Mouse (Mus musculus) adrenal gland (tissue): Measurements from ENCODE around the gene Tprg.

Source experiments
- intact Hi-C: fragments of 180-260 bp; cut with DNase I; formaldehyde crosslinking; loops from one replicate; pipeline ENCODE4 v1.15.1; 2025
- long read RNA-seq, 2 experiments: library from polyadenylated mRNA; unstranded; transcript quantifications; one replicate each; pipeline ENCODE4 v2.0.0; 2020; ENCODE audit warnings: borderline replicate concordance in 1 of 2; ENCODE audit not compliant: insufficient replicate concordance in 1 of 2

The Tprg gene
- long read RNA-seq, experiment 1, partial matches to known transcripts: 0 of 1 reads
- long read RNA-seq, experiment 1, other reads (novel, unspliced or antisense): 1 of 1 reads
- long read RNA-seq, experiment 2: 0 reads

DNA sequence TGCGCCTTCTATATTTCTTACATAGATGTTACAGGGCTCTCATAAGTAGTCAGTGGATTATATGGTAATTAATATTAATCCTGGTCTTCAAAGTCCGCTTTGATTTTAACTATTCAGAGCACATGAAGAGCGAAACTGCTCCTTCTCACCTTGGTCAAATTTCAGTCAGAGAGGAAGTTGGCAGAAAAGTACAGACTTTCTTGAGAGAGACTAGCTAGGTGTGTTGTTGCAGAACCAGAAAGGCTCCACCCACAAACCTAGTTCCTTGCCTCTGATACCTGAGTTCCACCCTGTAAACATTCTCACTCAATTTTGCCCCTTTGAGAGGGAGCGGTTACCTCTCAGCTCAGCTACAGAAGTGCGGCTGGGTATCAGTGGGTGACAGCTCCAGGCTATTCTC lies at the start of gene Tprg:
TSS of gene Tprg (plus strand) at position 301 of the 400 bp plus-strand sequence.
- intact Hi-C loops: no loop called here

DNA sequence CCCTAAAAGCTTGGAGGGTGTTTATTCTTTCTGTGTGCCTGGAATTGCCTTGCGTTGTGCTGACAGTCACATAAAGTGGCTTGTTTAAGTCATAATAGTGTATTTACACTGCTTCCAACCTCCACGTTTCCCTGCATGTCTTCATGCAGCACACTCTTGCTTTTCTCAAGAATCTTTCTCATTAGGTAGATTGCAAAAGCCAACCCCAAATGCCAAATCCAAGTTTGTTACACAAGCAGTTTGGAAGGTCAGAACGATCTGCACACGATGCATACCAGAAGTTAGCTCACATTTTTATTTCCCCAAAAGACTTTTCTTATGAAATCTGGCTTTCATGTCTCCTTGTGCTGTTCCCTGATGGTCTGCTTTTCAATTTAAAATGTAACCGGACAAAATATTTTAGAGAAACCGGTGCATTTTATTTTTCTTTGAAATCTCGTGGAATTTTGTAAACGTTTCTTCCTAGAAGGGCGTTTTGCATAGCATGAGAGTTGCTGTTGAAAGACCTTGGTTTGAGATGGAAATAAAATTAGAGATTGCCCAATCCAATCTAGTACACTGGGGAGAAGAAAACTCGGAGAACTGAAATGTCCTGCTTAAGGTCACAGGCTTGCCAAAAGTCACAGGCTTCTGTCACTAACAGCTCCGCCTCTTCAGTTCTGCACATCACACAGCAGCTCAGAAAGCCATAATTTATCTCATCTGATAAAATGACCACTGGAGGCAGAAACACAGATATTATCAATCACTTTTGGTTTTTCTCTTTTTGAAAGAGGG lies 48.2 kb upstream of the Tprg start:
- intact Hi-C loops: no loop called here

DNA sequence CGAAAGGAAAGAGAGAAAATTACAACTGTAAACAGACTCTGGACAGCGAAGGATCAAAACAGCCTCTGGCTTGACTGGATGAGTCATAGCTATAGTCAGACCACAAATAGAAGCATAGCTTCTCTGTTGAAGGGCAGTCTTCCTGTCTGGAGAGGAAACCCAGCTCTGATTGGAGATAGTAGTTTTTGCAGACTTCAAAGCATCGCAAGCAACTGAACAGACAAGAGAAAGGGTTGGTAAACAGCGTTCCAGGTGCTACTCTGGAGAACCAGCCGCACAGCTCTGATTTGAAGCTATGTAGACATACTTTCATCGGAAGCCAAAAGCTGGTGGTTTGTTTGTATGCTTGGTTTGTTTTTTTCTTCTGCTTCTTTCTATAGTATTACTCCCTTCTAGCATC lies 37.7 kb upstream of the Tprg start:
- intact Hi-C loops: no loop called here

DNA sequence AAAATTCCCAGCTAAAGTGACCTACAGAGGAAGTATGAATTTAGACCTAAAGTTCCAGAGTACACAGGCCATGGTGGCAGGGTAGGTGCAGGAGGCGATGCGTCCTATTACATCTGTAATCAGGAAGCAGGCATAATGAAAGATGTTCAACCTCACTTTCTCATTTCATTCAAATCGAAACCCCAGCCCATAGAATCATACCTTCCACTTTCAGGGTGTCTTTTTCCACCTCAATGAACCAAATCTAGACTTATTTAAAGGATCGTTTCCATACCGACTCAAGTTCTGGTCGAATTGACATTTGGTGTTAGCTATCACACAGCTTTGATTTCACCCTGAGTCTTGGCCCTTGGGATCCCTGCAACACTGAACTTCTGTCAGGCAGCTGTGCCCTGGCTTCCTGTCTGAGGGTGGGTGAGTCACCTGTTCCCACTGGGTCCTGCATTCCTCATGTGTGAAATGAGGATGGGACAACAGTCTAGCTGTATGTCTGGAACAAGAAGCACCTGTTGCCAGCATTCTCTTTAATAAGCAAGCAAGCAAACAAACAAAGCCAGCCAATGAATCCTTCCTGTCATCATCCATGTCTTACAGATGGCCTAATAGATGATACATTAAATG lies 36.4 kb upstream of the Tprg start:
- intact Hi-C loops: no loop called here

DNA sequence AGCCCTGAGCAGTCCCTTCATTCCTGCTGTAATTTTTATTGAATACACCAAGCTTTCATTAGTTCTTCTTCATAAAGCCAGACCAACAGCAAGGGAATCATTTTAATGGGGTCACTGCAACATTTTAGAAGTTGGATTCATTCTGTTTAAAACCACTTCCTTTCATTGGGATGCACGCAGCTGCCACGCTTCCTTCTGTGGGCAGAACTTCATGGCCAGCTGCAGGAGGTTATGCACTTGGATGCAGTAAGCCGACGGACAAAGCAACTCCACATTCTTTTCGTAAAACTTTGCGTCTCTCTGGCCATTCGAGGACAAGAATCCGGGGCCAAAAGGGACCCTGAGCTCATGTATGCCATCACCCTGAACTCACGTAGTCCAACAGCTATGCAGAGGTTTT lies 35.5 kb upstream of the Tprg start:
- intact Hi-C loops: no loop called here

DNA sequence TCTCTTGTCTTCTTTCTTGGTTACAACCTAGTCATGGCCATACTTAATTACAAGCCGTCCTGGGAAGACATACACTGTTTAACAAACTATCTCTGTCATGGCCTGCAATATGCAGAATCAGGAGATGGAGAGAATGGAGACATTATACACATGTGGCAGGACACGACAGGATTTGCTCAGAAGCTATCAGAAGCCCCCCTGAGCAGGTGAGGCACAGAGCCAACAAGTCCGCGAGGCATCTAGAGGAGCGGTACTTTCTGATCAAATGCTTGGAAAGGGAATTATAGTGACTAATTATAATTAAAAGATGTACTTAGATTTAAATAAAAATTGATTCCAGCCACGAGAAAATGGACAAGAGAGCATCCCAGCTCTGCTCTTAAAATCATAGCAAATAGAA lies 32.0 kb upstream of the Tprg start:
- intact Hi-C loops: no loop called here

DNA sequence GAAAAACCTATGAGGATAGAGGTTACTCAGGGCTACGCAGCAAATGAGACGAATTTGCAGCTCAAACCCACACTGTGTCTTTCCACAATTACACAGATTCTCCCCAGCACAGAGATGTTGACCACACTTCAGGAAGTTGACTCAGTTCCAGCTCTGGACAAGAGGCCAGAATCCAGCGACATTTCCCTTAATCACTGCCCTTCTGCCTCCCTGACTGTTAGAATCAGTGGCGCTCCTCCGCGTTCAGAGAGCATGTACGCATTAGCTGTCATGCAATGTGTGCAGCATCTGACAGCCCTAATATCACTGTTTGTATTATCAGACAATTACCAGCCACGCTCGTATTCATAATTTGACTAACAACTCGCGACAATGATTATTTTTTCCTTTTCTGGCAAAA lies 31.4 kb upstream of the Tprg start:
- intact Hi-C loops: no loop called here

GRCm38 (mm10) chr16:25255603-25256260 lies 30.9 kb upstream of the Tprg start:
- intact Hi-C loops: no loop called here

GRCm38 (mm10) chr16:25262306-25262705 lies 24.3 kb upstream of the Tprg start:
- intact Hi-C loops: no loop called here

GRCm38 (mm10) chr16:25262965-25263364 lies 23.7 kb upstream of the Tprg start:
- intact Hi-C loops: loop anchor here (1.0 kb wide), 1 partner anchor 1280 kb away; no protein-coding TSS in a partner anchor

GRCm38 (mm10) chr16:25263520-25264149 lies 23.0 kb upstream of the Tprg start:
- intact Hi-C loops: loop anchor here (1.0 kb wide), 1 partner anchor 1280 kb away; no protein-coding TSS in a partner anchor

DNA sequence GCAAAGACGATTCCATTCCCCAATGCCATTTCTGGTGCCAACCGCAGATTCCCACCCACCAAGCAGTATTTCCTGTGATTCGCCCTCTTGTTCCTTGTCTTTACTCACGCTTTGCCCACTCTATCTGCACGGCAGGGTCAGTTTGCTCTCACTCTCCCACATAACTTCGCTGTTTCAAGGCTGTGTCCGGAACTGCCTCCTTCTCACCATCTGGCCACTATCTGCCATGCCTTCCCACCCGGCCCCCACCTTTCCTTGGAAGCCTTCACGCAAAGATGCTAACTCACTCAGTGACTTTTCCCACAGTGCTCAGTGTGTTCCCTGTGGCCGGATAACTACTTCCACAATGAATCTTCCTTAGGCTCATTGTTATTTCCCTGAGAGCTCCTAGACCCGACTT lies 21.4 kb upstream of the Tprg start:
- intact Hi-C loops: no loop called here

DNA sequence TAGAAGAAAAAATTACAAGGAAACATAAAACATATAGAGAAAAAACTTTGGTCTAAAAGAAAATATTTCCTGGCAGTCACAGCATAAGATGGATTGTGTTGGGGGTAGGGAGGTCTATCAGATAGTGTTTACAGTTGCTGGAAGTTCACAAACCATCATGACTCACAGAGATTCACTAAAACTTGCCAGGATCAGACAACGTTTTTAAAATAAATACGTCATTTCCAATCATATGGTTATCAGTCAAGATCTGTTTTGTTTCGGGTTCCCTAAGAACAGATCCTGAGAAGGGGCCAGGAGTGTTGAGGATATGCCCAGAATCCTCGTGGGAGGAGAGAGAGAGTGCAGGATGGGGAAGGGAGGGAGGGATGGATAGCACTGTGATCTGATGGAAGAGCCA lies 18.3 kb upstream of the Tprg start:
- intact Hi-C loops: no loop called here

DNA sequence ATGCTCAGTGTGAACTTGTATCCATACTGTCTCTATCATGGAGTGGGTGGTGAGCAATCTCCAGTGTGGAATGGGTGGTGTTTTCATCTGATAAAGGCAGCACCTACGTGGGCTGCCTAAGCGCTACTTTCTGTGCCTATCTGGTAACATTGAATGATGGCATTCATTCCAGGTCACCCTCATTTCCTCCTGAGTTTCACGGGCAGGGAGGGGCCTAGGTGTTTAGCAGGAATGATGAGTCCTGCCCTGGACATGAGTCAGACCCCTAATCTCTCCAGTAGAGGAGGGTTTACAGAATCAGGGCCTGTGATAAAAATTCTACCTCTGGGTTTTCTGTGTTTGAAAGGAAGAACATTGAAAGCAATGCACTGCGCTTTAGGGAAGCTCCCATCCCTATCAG lies 4.1 kb upstream of the Tprg start:
- intact Hi-C loops: no loop called here

- intact Hi-C loops: no loop called here
Observed at GRCm38 (mm10) chr16:25293753-25294152, 7.1 kb downstream of the Tprg start.

DNA sequence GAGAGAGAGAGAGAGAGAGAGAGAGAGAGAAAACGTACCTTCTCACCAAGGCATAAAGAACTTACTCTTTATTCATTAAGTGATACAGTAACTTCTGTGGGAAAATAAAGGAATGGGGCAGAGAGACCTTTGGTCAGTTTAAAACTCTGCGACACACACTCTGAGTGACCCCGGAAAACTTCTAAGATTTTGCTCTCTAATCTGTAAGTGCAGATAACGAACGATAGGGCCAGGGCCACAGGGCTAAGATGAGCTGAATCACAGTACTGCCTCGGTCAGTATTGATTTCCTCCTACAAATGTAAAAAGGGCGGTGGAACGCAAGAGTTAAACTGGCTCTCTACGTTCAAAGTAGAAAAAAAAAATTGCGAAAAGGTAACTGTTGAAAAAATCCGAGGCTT lies 8.9 kb downstream of the Tprg start:
- intact Hi-C loops: no loop called here

DNA sequence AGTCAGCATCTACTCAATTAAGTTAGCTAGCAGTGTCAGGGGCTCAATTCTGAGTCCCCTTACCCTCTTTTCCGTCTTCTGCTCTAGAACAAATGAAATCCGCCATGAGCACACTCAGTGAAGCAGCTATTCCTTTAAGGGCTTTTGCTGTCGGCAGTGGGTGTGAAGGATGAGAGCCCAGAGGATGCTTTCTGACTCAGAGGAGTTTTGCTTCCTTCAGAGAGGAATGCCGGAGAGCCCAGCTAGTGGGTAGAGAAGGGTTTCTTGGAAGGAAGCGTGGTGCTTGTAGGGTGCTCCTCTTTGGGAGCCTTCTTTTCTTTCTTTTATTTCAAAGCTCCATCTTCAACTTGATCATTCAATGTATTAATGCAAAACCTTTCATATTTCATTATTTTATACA lies 10.1 kb downstream of the Tprg start:
- intact Hi-C loops: no loop called here

DNA sequence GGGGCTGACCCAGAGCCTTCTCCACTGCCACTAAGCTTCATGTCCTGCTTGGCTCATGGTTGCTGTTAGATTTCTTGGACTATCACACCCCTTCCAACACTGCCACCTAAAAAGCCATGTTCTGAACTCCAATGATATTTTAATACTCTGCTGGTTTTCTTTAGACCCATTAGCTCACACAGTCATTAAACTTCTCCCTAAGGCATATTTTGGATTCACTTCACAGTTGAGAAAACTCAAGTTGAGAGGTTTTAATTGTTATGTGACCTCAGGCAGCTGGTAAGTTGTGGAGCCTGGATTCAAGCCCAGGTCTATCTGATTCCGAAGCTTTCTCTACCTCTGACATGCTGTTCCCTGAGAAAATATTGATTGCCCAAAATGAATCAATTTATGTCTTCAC lies 11.6 kb downstream of the Tprg start:
- intact Hi-C loops: no loop called here

- intact Hi-C loops: no loop called here
Observed at GRCm38 (mm10) chr16:25302616-25303015, 16.0 kb downstream of the Tprg start.

GRCm38 (mm10) chr16:25314006-25314405 lies 27.4 kb downstream of the Tprg start:
- intact Hi-C loops: no loop called here

DNA sequence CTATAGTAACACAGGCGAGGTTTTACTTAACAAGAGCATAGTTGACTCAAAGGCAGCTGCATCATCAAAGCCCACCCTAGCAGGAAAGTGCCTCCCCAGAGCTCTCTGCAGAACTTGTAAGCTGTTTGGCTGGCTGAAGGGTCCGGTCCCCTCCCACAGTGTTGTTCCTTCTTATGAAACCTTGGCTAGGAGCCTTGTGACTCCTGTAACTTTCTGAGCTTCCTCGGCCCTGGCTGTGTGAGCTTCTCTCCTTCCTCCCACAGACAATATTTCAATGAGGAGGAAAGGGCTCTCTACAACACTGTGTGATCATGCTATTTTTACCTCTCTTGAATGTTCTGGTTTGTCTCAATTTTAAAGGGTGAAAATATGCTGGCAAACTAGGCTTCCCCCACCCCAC lies 28.5 kb downstream of the Tprg start:
- intact Hi-C loops: no loop called here
